Mouse (Mus musculus) frontal cortex, adult 2 months (tissue): ENCODE results near the gene Ccl4. TPM values are rescaled to one million over a fixed set of nuclear protein-coding genes. Genes with fewer than 3 reads are reported as not detected.

Experiments used
- DNase-seq, 2 experiments: peaks; one replicate each; pipeline ENCODE4 v3.0.0; 2022; ENCODE audit warnings: low spot score in 1 of 2; ENCODE audit errors: extremely low spot score in 1 of 2
- polyA plus RNA-seq: library from polyadenylated mRNA; depleted of rRNA; stranded (reverse); fragments of >200 nt; gene quantifications from 2 replicates; pipeline ENCODE4 v1.2.3, GENCODE M21; 2012; rRNA removed

The Ccl4 gene
- polyA plus RNA-seq, 1 experiment: 0.56 TPM

GRCm38 (mm10) chr11:83663532-83663931 is 1.1 kb downstream of the Ccl4 start:
- no peak for DNase-seq

GRCm38 (mm10) chr11:83671743-83672142 is 9.4 kb downstream of the Ccl4 start:
- no peak for DNase-seq

- no peak for DNase-seq
These were observed 13.3 kb downstream of the Ccl4 start for GRCm38 (mm10) chr11:83675665-83676064.

GRCm38 (mm10) chr11:83689918-83690317 is 27.5 kb downstream of the Ccl4 start:
- no peak for DNase-seq

- no peak for DNase-seq
These were observed 29.6 kb downstream of the Ccl4 start for GRCm38 (mm10) chr11:83692008-83692407.

- no peak for DNase-seq
These were observed 41.3 kb downstream of the Ccl4 start, which contains the start of gene Wfdc17 for GRCm38 (mm10) chr11:83703705-83704104. Gene Wfdc17 (plus strand): TSS chr11:83703991.

GRCm38 (mm10) chr11:83708715-83709114 is 46.3 kb downstream of the Ccl4 start, which contains the start of gene Wfdc18:
Gene Wfdc18 (plus strand): TSS chr11:83709015.
- DNase-seq: no peak

- peak; percentile 20 to 43 for DNase-seq
These were observed 47.3 kb downstream of the Ccl4 start for GRCm38 (mm10) chr11:83709683-83710082.

- no peak for DNase-seq
These were observed 50.3 kb downstream of the Ccl4 start for GRCm38 (mm10) chr11:83712671-83713070.

- no peak for DNase-seq
These were observed 51.5 kb downstream of the Ccl4 start for GRCm38 (mm10) chr11:83713925-83714324.

Other genes with a start within 250 kb of the Ccl4 start
- 0.04 TPM in 1 of 2 replicates, not detected in the other for gene Gas2l2, start 233.1 kb upstream of the Ccl4 start, polyA plus RNA-seq
- 0.60 and 0.80 TPM in 2 replicates for gene 1700020L24Rik, start 224.9 kb upstream of the Ccl4 start, polyA plus RNA-seq
- 3.6 and 3.9 TPM in 2 replicates for gene Mmp28, start 199.5 kb upstream of the Ccl4 start, polyA plus RNA-seq
- 70.8 and 70.9 TPM in 2 replicates for gene Taf15, start 189.5 kb upstream of the Ccl4 start, polyA plus RNA-seq
- gene Heatr9, start 140.4 kb upstream of the Ccl4 start, polyA plus RNA-seq: not detected in 2 replicates
- gene Ccl5, start 132.1 kb upstream of the Ccl4 start, polyA plus RNA-seq: 0.69 and 1.00 TPM in 2 replicates
- 1.8 TPM in 2 replicates for gene Ccl9, start 83.9 kb upstream of the Ccl4 start, polyA plus RNA-seq
- gene Ccl6, start 69.5 kb upstream of the Ccl4 start, polyA plus RNA-seq: 2.6 and 2.9 TPM in 2 replicates
- not detected in 2 replicates for gene Rpl9-ps1, start 17.0 kb upstream of the Ccl4 start, polyA plus RNA-seq
- gene Ccl3, start 13.2 kb upstream of the Ccl4 start, polyA plus RNA-seq: 1.1 and 1.3 TPM in 2 replicates
- 1.5 and 2.1 TPM in 2 replicates for gene Wfdc17, start 41.4 kb downstream of the Ccl4 start, polyA plus RNA-seq
- 3.9 and 4.7 TPM in 2 replicates for gene Wfdc18, start 46.4 kb downstream of the Ccl4 start, polyA plus RNA-seq
- gene Wfdc21, start 84.4 kb downstream of the Ccl4 start, polyA plus RNA-seq: not detected in 2 replicates
- 17.9 and 18.5 TPM in 2 replicates for gene Heatr6, start 91.1 kb downstream of the Ccl4 start, polyA plus RNA-seq
- 0.08 and 0.13 TPM in 2 replicates for gene Hnf1b, start 187.5 kb downstream of the Ccl4 start, polyA plus RNA-seq